Mouse (Mus musculus) embryonic facial prominence, embryonic 12.5 days (tissue): Measurements from ENCODE around the gene Prpf8. TPM values are rescaled to one million over a fixed set of nuclear protein-coding genes. Genes with fewer than 3 reads are reported as not detected.

Experiments
- ATAC-seq: fragments of 200-750 bp; cut with Nextera tagmentation; 2 replicates; pipeline ENCODE4 v1.8.0; 2017; ENCODE audit not compliant: insufficient number of reproducible peaks, insufficient read depth, low FRiP score, low TSS enrichment
- H3K27ac ChIP-seq: fragments of 300-500 bp; sonication (generic); 2 replicates; pipeline ENCODE4 v1.5.1; 2016; ENCODE audit warnings: mild to moderate bottlenecking
- H3K27me3 ChIP-seq: fragments of 300-500 bp; sonication (generic); 2 replicates; pipeline ENCODE4 v1.6.1; 2016; ENCODE audit warnings: mild to moderate bottlenecking, moderate library complexity
- H3K36me3 ChIP-seq: fragments of 300-500 bp; sonication (generic); 2 replicates; pipeline ENCODE4 v1.6.1; 2016; ENCODE audit warnings: mild to moderate bottlenecking
- H3K4me1 ChIP-seq: fragments of 300-500 bp; sonication (generic); 2 replicates; pipeline ENCODE4 v1.6.1; 2016
- H3K4me2 ChIP-seq: fragments of 300-500 bp; sonication (generic); replicated peaks from 2 replicates; pipeline ENCODE4 v1.6.1; 2016; ENCODE audit warnings: mild to moderate bottlenecking, moderate library complexity
- H3K4me3 ChIP-seq: fragments of 300-500 bp; sonication (generic); 2 replicates; pipeline ENCODE4 v1.5.1; 2016; ENCODE audit warnings: mild to moderate bottlenecking
- H3K9ac ChIP-seq: fragments of 300-500 bp; sonication (generic); 2 replicates; pipeline ENCODE4 v1.6.1; 2016; ENCODE audit warnings: mild to moderate bottlenecking, moderate library complexity
- H3K9me3 ChIP-seq: fragments of 300-500 bp; sonication (generic); 2 replicates; pipeline ENCODE4 v1.6.1; 2016; ENCODE audit warnings: mild to moderate bottlenecking, moderate library complexity
- WGBS: fragments of 180-500 bp; shearing (Covaris S2); methylation state at CpG from one replicate; pipeline ENCODE4 v1.1.7; 2016; 5-methylcytosine and 5-hydroxymethylcytosine counted together
- polyA plus RNA-seq: library from polyadenylated mRNA; unstranded; fragments of >200 nt; fragmentation: Nextera tagmentation; extraction: Ambion mirVana; gene quantifications from 2 replicates; pipeline ENCODE4 v1.2.1, GENCODE M21; 2016

The Prpf8 gene
- polyA plus RNA-seq, 1 experiment from 2014 or later = 74.2 TPM

GRCm38 (mm10) chr11:75509741-75510626 is 23.4 kb downstream of the Prpf8 start, which contains the start of gene Rilp:
Gene Rilp (plus strand): TSS chr11:75510094.
- peak within 1 kb of the TSS; percentile 56 for H3K9ac ChIP-seq
- H3K27me3 ChIP-seq = no peaks in the 10 kb centered on the region; the same call in 1 of the 2 replicates
- peaks cover 15% of the 10 kb centered on the region for H3K4me1 ChIP-seq
- H3K4me3 ChIP-seq = peak within 1 kb of the TSS; percentile 45
- H3K4me2 ChIP-seq = peak within 1 kb of the TSS; percentile 83
- WGBS = 2% methylated on average over 43 of the region's 43 CpGs
- peak; percentile 76 for ATAC-seq
- no peaks in the 10 kb centered on the region for H3K9me3 ChIP-seq
- H3K27ac ChIP-seq = peak within 1 kb of the TSS; percentile 72
- peaks cover 38% of the 10 kb centered on the region for H3K36me3 ChIP-seq

- H3K27ac ChIP-seq = peak overlapping the region; percentile 72
- peaks cover 15% of the 10 kb centered on the region for H3K4me1 ChIP-seq
- peak overlapping the region; percentile 83 for H3K4me2 ChIP-seq
- ATAC-seq = peak; percentile 78
- peak overlapping the region; percentile 45 for H3K4me3 ChIP-seq
- H3K27me3 ChIP-seq = no peaks in the 10 kb centered on the region; the same call in 1 of the 2 replicates
- peaks cover 39% of the 10 kb centered on the region for H3K36me3 ChIP-seq
- H3K9ac ChIP-seq = peak overlapping the region; percentile 56
- no peaks in the 10 kb centered on the region for H3K9me3 ChIP-seq
- 1% methylated on average over 24 of the region's 24 CpGs for WGBS
Observed at GRCm38 (mm10) chr11:75510627-75510993, 24.0 kb downstream of the Prpf8 start.

- WGBS = 86% methylated on average over 6 of the region's 6 CpGs
- no peak overlapping the region for H3K27ac ChIP-seq
- H3K36me3 ChIP-seq = peaks cover 33% of the 10 kb centered on the region
- H3K9ac ChIP-seq = no peak overlapping the region
- no peak for ATAC-seq
- no peak overlapping the region for H3K4me2 ChIP-seq
- H3K27me3 ChIP-seq = no peaks in the 10 kb centered on the region; the same call in 1 of the 2 replicates
- H3K4me3 ChIP-seq = no peak overlapping the region
- H3K9me3 ChIP-seq = no peaks in the 10 kb centered on the region
- peaks cover 15% of the 10 kb centered on the region for H3K4me1 ChIP-seq
Observed at GRCm38 (mm10) chr11:75511213-75511612, 24.6 kb downstream of the Prpf8 start.

- H3K36me3 ChIP-seq = peaks cover 27% of the 10 kb centered on the region
- no peak overlapping the region for H3K27ac ChIP-seq
- no peak for ATAC-seq
- H3K9ac ChIP-seq = no peak overlapping the region
- no peaks in the 10 kb centered on the region for H3K9me3 ChIP-seq
- H3K4me3 ChIP-seq = no peak overlapping the region
- peaks cover 15% of the 10 kb centered on the region for H3K4me1 ChIP-seq
- H3K27me3 ChIP-seq = no peaks in the 10 kb centered on the region; the same call in 1 of the 2 replicates
- 80% methylated on average over 9 of the region's 9 CpGs for WGBS
- H3K4me2 ChIP-seq = no peak overlapping the region
Observed at GRCm38 (mm10) chr11:75512301-75513018, 25.8 kb downstream of the Prpf8 start.

GRCm38 (mm10) chr11:75513336-75513735 is 26.7 kb downstream of the Prpf8 start, which contains the start of gene Scarf1:
Gene Scarf1 (plus strand): TSS chr11:75513540.
- no peak for ATAC-seq
- Histone ChIP-seq H3K27ac (no peak within 1 kb of the TSS), H3K9ac (no peak within 1 kb of the TSS), H3K4me1 (peaks cover 15% of the 10 kb centered on the region), H3K4me3 (no peak within 1 kb of the TSS), H3K27me3 (no peaks in the 10 kb centered on the region; the same call in 1 of the 2 replicates), H3K36me3 (peaks cover 19% of the 10 kb centered on the region), H3K4me2 (peak within 1 kb of the TSS; percentile 21), H3K9me3 (no peaks in the 10 kb centered on the region)
- 53% methylated on average over 8 of the region's 8 CpGs for WGBS

GRCm38 (mm10) chr11:75515186-75515585 is 28.6 kb downstream of the Prpf8 start:
- no peak overlapping the region for H3K4me3 ChIP-seq
- no peaks in the 10 kb centered on the region; the same call in 1 of the 2 replicates for H3K27me3 ChIP-seq
- no peak overlapping the region for H3K9ac ChIP-seq
- no peak overlapping the region for H3K27ac ChIP-seq
- no peaks in the 10 kb centered on the region for H3K4me1 ChIP-seq
- 0 out of 2 replicates have a peak, but pooled peaks cover 8% of the 10 kb centered on the region for H3K36me3 ChIP-seq
- H3K9me3 ChIP-seq = no peaks in the 10 kb centered on the region
- 91% methylated on average over 25 of the region's 25 CpGs for WGBS
- no peak for ATAC-seq
- no peak overlapping the region for H3K4me2 ChIP-seq

- no peaks in the 10 kb centered on the region for H3K27me3 ChIP-seq
- H3K27ac ChIP-seq = no peak overlapping the region
- H3K4me2 ChIP-seq = no peak overlapping the region
- H3K9ac ChIP-seq = no peak overlapping the region
- no peak for ATAC-seq
- 81% methylated on average over 15 of the region's 15 CpGs for WGBS
- H3K36me3 ChIP-seq = 0 out of 2 replicates have a peak, but pooled peaks cover 4% of the 10 kb centered on the region
- no peaks in the 10 kb centered on the region for H3K9me3 ChIP-seq
- no peaks in the 10 kb centered on the region for H3K4me1 ChIP-seq
- H3K4me3 ChIP-seq = no peak overlapping the region
Observed at GRCm38 (mm10) chr11:75519834-75520633, 33.4 kb downstream of the Prpf8 start.

GRCm38 (mm10) chr11:75521609-75522008 is 35.0 kb downstream of the Prpf8 start:
- Histone ChIP-seq H3K36me3 (no peaks in the 10 kb centered on the region), H3K9me3 (no peaks in the 10 kb centered on the region), H3K4me1 (no peaks in the 10 kb centered on the region), H3K9ac (no peak overlapping the region), H3K27me3 (no peaks in the 10 kb centered on the region), H3K4me2 (no peak overlapping the region), H3K4me3 (no peak overlapping the region), H3K27ac (no peak overlapping the region)
- WGBS = 92% methylated on average over 4 of the region's 4 CpGs
- no peak for ATAC-seq

GRCm38 (mm10) chr11:75522793-75523192 is 36.2 kb downstream of the Prpf8 start:
- H3K4me3 ChIP-seq = no peak overlapping the region
- H3K4me1 ChIP-seq = no peaks in the 10 kb centered on the region
- 85% methylated on average over 2 of the region's 2 CpGs for WGBS
- H3K4me2 ChIP-seq = no peak overlapping the region
- H3K36me3 ChIP-seq = no peaks in the 10 kb centered on the region
- H3K9me3 ChIP-seq = no peaks in the 10 kb centered on the region
- H3K9ac ChIP-seq = no peak overlapping the region
- no peaks in the 10 kb centered on the region for H3K27me3 ChIP-seq
- H3K27ac ChIP-seq = no peak overlapping the region
- ATAC-seq = no peak

- H3K27ac ChIP-seq = no peak overlapping the region
- no peak overlapping the region for H3K4me3 ChIP-seq
- H3K4me2 ChIP-seq = no peak overlapping the region
- no peak overlapping the region for H3K9ac ChIP-seq
- no peaks in the 10 kb centered on the region for H3K36me3 ChIP-seq
- no peaks in the 10 kb centered on the region for H3K27me3 ChIP-seq
- 82% methylated on average over 15 of the region's 15 CpGs for WGBS
- ATAC-seq = no peak
- H3K9me3 ChIP-seq = no peaks in the 10 kb centered on the region
- H3K4me1 ChIP-seq = no peaks in the 10 kb centered on the region
Observed at GRCm38 (mm10) chr11:75525531-75526125, 39.0 kb downstream of the Prpf8 start.

GRCm38 (mm10) chr11:75526943-75527342 is 40.3 kb downstream of the Prpf8 start:
- H3K36me3 ChIP-seq = no peaks in the 10 kb centered on the region
- H3K9me3 ChIP-seq = no peaks in the 10 kb centered on the region
- no peaks in the 10 kb centered on the region for H3K4me1 ChIP-seq
- H3K27ac ChIP-seq = no peak overlapping the region
- H3K9ac ChIP-seq = no peak overlapping the region
- 89% methylated on average over 6 of the region's 6 CpGs for WGBS
- no peaks in the 10 kb centered on the region for H3K27me3 ChIP-seq
- H3K4me3 ChIP-seq = no peak overlapping the region
- ATAC-seq = no peak
- no peak overlapping the region for H3K4me2 ChIP-seq
